Mouse (Mus musculus): ENCODE results near the gene Acot8.

- TF ChIP-seq GATA1 (IDR thresholded peaks at IDR 0.05; ENCODE audit: low read length): no peak
- TF ChIP-seq TAL1 (IDR thresholded peaks at IDR 0.05; ENCODE audit: low read length): no peak
Observed at GRCm38 (mm10) chr2:164813557-164813956, 8.9 kb upstream of the Acot8 start.

Measured in erythroblast, embryonic 14.5 days (primary cell).